Mouse (Mus musculus) myocyte (in vitro differentiated cells): Measurements from ENCODE around the gene Lgals2.

ENCODE experiments used
- POLR2A ChIP-seq: IDR thresholded peaks from one replicate; pipeline ENCODE4 v1.6.1; 2011; ENCODE audit warnings: low read depth, mild to moderate bottlenecking, control low read depth, moderate library complexity; ENCODE audit not compliant: insufficient read length
- POLR2AphosphoS2 ChIP-seq: IDR thresholded peaks from one replicate; pipeline ENCODE4 v1.6.1; 2011; ENCODE audit warnings: low read depth, control low read depth; ENCODE audit not compliant: insufficient read length
- TCF12 ChIP-seq: IDR thresholded peaks from one replicate; pipeline ENCODE4 v1.6.1; 2011; ENCODE audit warnings: mild to moderate bottlenecking, control low read depth; ENCODE audit not compliant: poor library complexity, insufficient read depth, severe bottlenecking

DNA sequence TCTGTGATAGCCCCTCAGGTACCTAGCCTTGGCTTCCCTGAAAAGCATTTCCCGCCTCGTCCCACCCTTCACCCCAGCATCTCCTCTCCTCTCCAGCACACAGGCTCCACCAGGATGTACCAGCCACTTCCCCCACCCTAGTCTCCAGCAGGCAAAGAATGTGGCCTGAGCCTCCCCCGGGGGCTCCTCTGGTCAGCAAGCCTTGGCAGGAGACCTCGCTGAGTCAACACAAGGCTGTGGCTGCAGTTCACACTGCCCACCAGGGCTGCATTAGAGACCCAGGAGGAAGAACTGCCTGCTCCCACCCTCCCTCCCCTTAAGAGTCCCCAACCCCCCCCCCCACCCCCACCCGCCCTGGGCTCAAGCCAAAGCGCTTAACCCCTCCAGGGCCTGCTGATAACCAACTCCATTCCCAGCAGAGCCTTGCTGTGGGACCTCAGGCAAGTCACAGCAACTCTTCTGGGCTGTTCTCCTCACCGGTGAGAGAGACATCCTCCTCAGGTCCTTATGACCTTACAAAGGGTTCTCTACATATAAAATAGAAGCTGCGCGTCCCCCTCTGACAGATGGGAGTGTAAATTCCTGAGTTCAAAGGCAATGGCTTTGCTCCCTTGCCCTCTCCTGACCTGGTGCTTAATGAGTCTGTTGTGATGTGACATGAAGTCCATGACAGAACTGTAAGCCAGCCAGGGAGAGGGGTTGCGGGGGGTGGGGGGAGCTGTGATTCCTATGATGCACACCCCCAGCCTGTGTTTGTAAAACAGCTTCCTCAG lies 20.9 kb downstream of the Lgals2 start:
- TF ChIP-seq POLR2A (no peak), TCF12 (no peak), POLR2AphosphoS2 (no peak)
